Mouse (Mus musculus): ENCODE measurements at regions not wholly inside any gene's neighbourhood (a gene's known extent, or its start where the extent isn't known, plus 50 kb on each side); places are given as distances from the start of the nearest gene placed in this dataset.

- no peaks in the 10 kb centered on the region for H3K9me3 ChIP-seq (ENCODE audit: control insufficient read depth, low read length)
- 85% methylated on average over 1 of the region's 1 CpGs for WGBS
These were observed 1526.4 kb upstream of the Got2 start for GRCm38 (mm10) chr8:97414742-97415141.

GRCm38 (mm10) chr8:97403308-97403707, 1515.0 kb upstream of the Got2 start:
- H3K27ac ChIP-seq (ENCODE audit: low read depth, low read length), result no peak overlapping the region
- 69% methylated on average over 2 of the region's 2 CpGs for WGBS
- H3K36me3 ChIP-seq (ENCODE audit: control insufficient read depth, insufficient read depth, low read length), result no peaks in the 10 kb centered on the region
- H3K4me1 ChIP-seq (ENCODE audit: control insufficient read depth, insufficient read depth, low read depth, low read length), result no peaks in the 10 kb centered on the region
- H3K27me3 ChIP-seq (replicated peaks; ENCODE audit: control insufficient read depth, insufficient read depth, low read length), result no peaks in the 10 kb centered on the region
- H3K9ac ChIP-seq (ENCODE audit: low read depth, low read length), result no peak overlapping the region
- no peak for ATAC-seq
- H3K4me3 ChIP-seq (ENCODE audit: low read length), result no peak overlapping the region
- no peaks in the 10 kb centered on the region for H3K9me3 ChIP-seq (ENCODE audit: control insufficient read depth, low read length)
- H3K4me2 ChIP-seq (ENCODE audit: low read length), result no peak overlapping the region

More at GRCm38 (mm10) chr8:97414742-97415141, 1526.4 kb upstream of the Got2 start:
- Histone ChIP-seq H3K4me3 (ENCODE audit: low read length) (no peak overlapping the region), H3K27me3 (replicated peaks; ENCODE audit: control insufficient read depth, insufficient read depth, low read length) (no peaks in the 10 kb centered on the region), H3K9ac (ENCODE audit: low read depth, low read length) (no peak overlapping the region), H3K4me2 (ENCODE audit: low read length) (no peak overlapping the region), H3K27ac (ENCODE audit: low read depth, low read length) (no peak overlapping the region), H3K4me1 (ENCODE audit: control insufficient read depth, insufficient read depth, low read depth, low read length) (no peaks in the 10 kb centered on the region), H3K36me3 (ENCODE audit: control insufficient read depth, insufficient read depth, low read length) (no peaks in the 10 kb centered on the region)
- ATAC-seq, result no peak

- no peak for ATAC-seq
- H3K9ac ChIP-seq (ENCODE audit: low read depth, low read length), result no peak overlapping the region
- H3K4me1 ChIP-seq (ENCODE audit: control insufficient read depth, insufficient read depth, low read depth, low read length), result no peaks in the 10 kb centered on the region; the same call in 1 of the 2 replicates
- no peaks in the 10 kb centered on the region for H3K27me3 ChIP-seq (replicated peaks; ENCODE audit: control insufficient read depth, insufficient read depth, low read length)
- no peak overlapping the region for H3K4me2 ChIP-seq (ENCODE audit: low read length)
- H3K4me3 ChIP-seq (ENCODE audit: low read length), result no peak overlapping the region
- 18% methylated on average over 7 of the region's 7 CpGs for WGBS
- H3K27ac ChIP-seq (ENCODE audit: low read depth, low read length), result no peak overlapping the region
- H3K9me3 ChIP-seq (ENCODE audit: control insufficient read depth, low read length), result no peaks in the 10 kb centered on the region
- H3K36me3 ChIP-seq (ENCODE audit: control insufficient read depth, insufficient read depth, low read length), result no peaks in the 10 kb centered on the region
These were observed 1509.0 kb upstream of the Got2 start for GRCm38 (mm10) chr8:97397327-97397719.

GRCm38 (mm10) chr8:97396634-97397326, 1508.4 kb upstream of the Got2 start:
- no peak overlapping the region for H3K27ac ChIP-seq (ENCODE audit: low read depth, low read length)
- no peaks in the 10 kb centered on the region for H3K36me3 ChIP-seq (ENCODE audit: control insufficient read depth, insufficient read depth, low read length)
- no peaks in the 10 kb centered on the region; the same call in 1 of the 2 replicates for H3K4me1 ChIP-seq (ENCODE audit: control insufficient read depth, insufficient read depth, low read depth, low read length)
- H3K9me3 ChIP-seq (ENCODE audit: control insufficient read depth, low read length), result no peaks in the 10 kb centered on the region
- H3K9ac ChIP-seq (ENCODE audit: low read depth, low read length), result no peak overlapping the region
- 19% methylated on average over 5 of the region's 5 CpGs for WGBS
- no peaks in the 10 kb centered on the region for H3K27me3 ChIP-seq (replicated peaks; ENCODE audit: control insufficient read depth, insufficient read depth, low read length)
- peak; percentile 63; the same call in 1 of the 2 replicates for ATAC-seq
- H3K4me3 ChIP-seq (ENCODE audit: low read length), result no peak overlapping the region
- H3K4me2 ChIP-seq (ENCODE audit: low read length), result no peak overlapping the region

- ATAC-seq, result no peak
- H3K36me3 ChIP-seq (ENCODE audit: control insufficient read depth, insufficient read depth, low read length), result no peaks in the 10 kb centered on the region
- no peak overlapping the region for H3K4me3 ChIP-seq (ENCODE audit: low read length)
- H3K27ac ChIP-seq (ENCODE audit: low read depth, low read length), result no peak overlapping the region
- no peaks in the 10 kb centered on the region for H3K9me3 ChIP-seq (ENCODE audit: control insufficient read depth, low read length)
- no peak overlapping the region for H3K9ac ChIP-seq (ENCODE audit: low read depth, low read length)
- peak overlapping the region; percentile 18 for H3K4me2 ChIP-seq (ENCODE audit: low read length)
- no peaks in the 10 kb centered on the region for H3K27me3 ChIP-seq (replicated peaks; ENCODE audit: control insufficient read depth, insufficient read depth, low read length)
- 5% methylated on average over 7 of the region's 7 CpGs for WGBS
- no peaks in the 10 kb centered on the region for H3K4me1 ChIP-seq (ENCODE audit: control insufficient read depth, insufficient read depth, low read depth, low read length)
These were observed 1501.3 kb upstream of the Got2 start for GRCm38 (mm10) chr8:97389651-97390050.

GRCm38 (mm10) chr8:97389149-97389548, 1500.8 kb upstream of the Got2 start:
- Histone ChIP-seq H3K9me3 (ENCODE audit: control insufficient read depth, low read length) (no peaks in the 10 kb centered on the region), H3K36me3 (ENCODE audit: control insufficient read depth, insufficient read depth, low read length) (no peaks in the 10 kb centered on the region), H3K4me2 (ENCODE audit: low read length) (no peak overlapping the region), H3K27ac (ENCODE audit: low read depth, low read length) (no peak overlapping the region), H3K4me3 (ENCODE audit: low read length) (no peak overlapping the region), H3K4me1 (ENCODE audit: control insufficient read depth, insufficient read depth, low read depth, low read length) (no peaks in the 10 kb centered on the region), H3K9ac (ENCODE audit: low read depth, low read length) (no peak overlapping the region), H3K27me3 (replicated peaks; ENCODE audit: control insufficient read depth, insufficient read depth, low read length) (no peaks in the 10 kb centered on the region)
- ATAC-seq, result no peak
- 18% methylated on average over 2 of the region's 2 CpGs for WGBS

- Histone ChIP-seq H3K4me1 (ENCODE audit: control insufficient read depth, insufficient read depth, low read depth, low read length) (no peaks in the 10 kb centered on the region), H3K27me3 (replicated peaks; ENCODE audit: control insufficient read depth, insufficient read depth, low read length) (no peaks in the 10 kb centered on the region), H3K9ac (ENCODE audit: low read depth, low read length) (no peak overlapping the region), H3K4me2 (ENCODE audit: low read length) (no peak overlapping the region), H3K4me3 (ENCODE audit: low read length) (no peak overlapping the region), H3K9me3 (ENCODE audit: control insufficient read depth, low read length) (no peaks in the 10 kb centered on the region), H3K36me3 (ENCODE audit: control insufficient read depth, insufficient read depth, low read length) (no peaks in the 10 kb centered on the region), H3K27ac (ENCODE audit: low read depth, low read length) (no peak overlapping the region)
- no peak for ATAC-seq
- 80% methylated on average over 3 of the region's 3 CpGs for WGBS
These were observed 1486.8 kb upstream of the Got2 start for GRCm38 (mm10) chr8:97374911-97375771.

- Histone ChIP-seq H3K27me3 (replicated peaks; ENCODE audit: control insufficient read depth, insufficient read depth, low read length) (no peaks in the 10 kb centered on the region), H3K9me3 (ENCODE audit: control insufficient read depth, low read length) (no peaks in the 10 kb centered on the region), H3K9ac (ENCODE audit: low read depth, low read length) (no peak overlapping the region), H3K4me1 (ENCODE audit: control insufficient read depth, insufficient read depth, low read depth, low read length) (no peaks in the 10 kb centered on the region), H3K4me2 (ENCODE audit: low read length) (no peak overlapping the region), H3K36me3 (ENCODE audit: control insufficient read depth, insufficient read depth, low read length) (no peaks in the 10 kb centered on the region), H3K27ac (ENCODE audit: low read depth, low read length) (no peak overlapping the region), H3K4me3 (ENCODE audit: low read length) (no peak overlapping the region)
- no peak for ATAC-seq
- WGBS, result 88% methylated on average over 6 of the region's 6 CpGs
These were observed 1458.3 kb upstream of the Got2 start for GRCm38 (mm10) chr8:97346630-97347029.

GRCm38 (mm10) chr8:97315497-97315896, 1427.2 kb upstream of the Got2 start:
- ATAC-seq, result no peak
- Histone ChIP-seq H3K27me3 (replicated peaks; ENCODE audit: control insufficient read depth, insufficient read depth, low read length) (no peaks in the 10 kb centered on the region), H3K4me1 (ENCODE audit: control insufficient read depth, insufficient read depth, low read depth, low read length) (no peaks in the 10 kb centered on the region), H3K4me3 (ENCODE audit: low read length) (no peak overlapping the region), H3K36me3 (ENCODE audit: control insufficient read depth, insufficient read depth, low read length) (no peaks in the 10 kb centered on the region), H3K4me2 (ENCODE audit: low read length) (no peak overlapping the region), H3K9me3 (ENCODE audit: control insufficient read depth, low read length) (no peaks in the 10 kb centered on the region), H3K27ac (ENCODE audit: low read depth, low read length) (no peak overlapping the region), H3K9ac (ENCODE audit: low read depth, low read length) (no peak overlapping the region)
- 50% methylated on average over 4 of the region's 4 CpGs for WGBS
